Mouse (Mus musculus): Measurements from ENCODE around the gene Ska3. TPM values are rescaled to one million over a fixed set of nuclear protein-coding genes. Genes with fewer than 3 reads are reported as not detected.

Gene Ska3
- polyA plus RNA-seq, 1 experiment from 2014 or later, result 42.7 TPM

- Histone ChIP-seq H3K9me3 (ENCODE audit: control insufficient read depth, low read length) (no peaks in the 10 kb centered on the region), H3K36me3 (ENCODE audit: control insufficient read depth, insufficient read depth, low read length) (no peaks in the 10 kb centered on the region), H3K27me3 (replicated peaks; ENCODE audit: control insufficient read depth, insufficient read depth, low read length) (no peaks in the 10 kb centered on the region), H3K27ac (ENCODE audit: low read depth, low read length) (no peak overlapping the region), H3K4me2 (no peak overlapping the region), H3K4me1 (replicated peaks; ENCODE audit: control insufficient read depth, insufficient read depth, low read length) (no peaks in the 10 kb centered on the region), H3K9ac (ENCODE audit: low read depth, low read length) (no peak overlapping the region), H3K4me3 (ENCODE audit: low read depth, low read length) (no peak overlapping the region)
- DNase-seq (ENCODE audit: low spot score) (no peak), ATAC-seq (replicated peaks; ENCODE audit: low FRiP score) (no peak)
- WGBS, result 59% methylated on average over 4 of the region's 4 CpGs
Observed at GRCm38 (mm10) chr14:57787406-57787805, 38.6 kb downstream of the Ska3 start.

DNA sequence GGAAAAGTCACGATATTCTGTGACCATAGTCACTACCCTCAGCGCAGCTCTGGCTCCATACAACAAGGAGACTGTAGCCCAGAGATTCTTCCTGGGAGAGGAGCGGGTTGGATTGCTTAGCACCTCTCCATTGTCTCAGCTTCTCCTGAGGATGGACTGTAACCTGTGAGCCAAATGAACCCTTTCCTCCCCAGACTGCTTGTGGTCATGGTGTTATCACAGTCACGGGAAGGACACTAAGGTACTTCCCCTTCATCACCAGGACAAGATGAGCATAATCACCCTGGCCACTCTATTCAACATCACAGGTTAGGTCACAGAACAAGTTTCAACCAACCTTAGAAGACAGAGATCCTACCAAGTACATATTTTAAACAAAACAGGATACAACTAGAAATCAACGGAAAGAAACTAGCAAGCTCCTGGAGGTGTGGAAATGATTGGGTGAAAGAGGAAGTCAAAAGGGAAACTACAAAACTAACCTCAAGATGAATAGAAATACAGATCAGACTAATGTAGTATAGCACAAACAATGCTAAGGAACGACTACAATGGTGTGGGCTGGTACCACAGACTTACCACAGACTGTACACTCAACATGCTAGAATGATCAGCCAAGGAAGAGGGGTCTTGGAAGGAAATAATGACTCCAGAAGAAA, 53.7 kb downstream of the Ska3 start:
- 54% methylated on average over 6 of the region's 6 CpGs for WGBS
- Histone ChIP-seq H3K27ac (ENCODE audit: low read depth, low read length) (no peak overlapping the region), H3K4me2 (no peak overlapping the region), H3K4me1 (replicated peaks; ENCODE audit: control insufficient read depth, insufficient read depth, low read length) (no peaks in the 10 kb centered on the region), H3K27me3 (replicated peaks; ENCODE audit: control insufficient read depth, insufficient read depth, low read length) (no peaks in the 10 kb centered on the region), H3K9me3 (ENCODE audit: control insufficient read depth, low read length) (no peaks in the 10 kb centered on the region), H3K4me3 (ENCODE audit: low read depth, low read length) (no peak overlapping the region), H3K36me3 (ENCODE audit: control insufficient read depth, insufficient read depth, low read length) (no peaks in the 10 kb centered on the region), H3K9ac (ENCODE audit: low read depth, low read length) (no peak overlapping the region)
- ATAC-seq (replicated peaks; ENCODE audit: low FRiP score), result no peak
- DNase-seq (ENCODE audit: low spot score), result no peak

- no peak overlapping the region for H3K4me3 ChIP-seq (ENCODE audit: low read depth, low read length)
- DNase-seq (ENCODE audit: low spot score), result no peak
- no peaks in the 10 kb centered on the region for H3K4me1 ChIP-seq (replicated peaks; ENCODE audit: control insufficient read depth, insufficient read depth, low read length)
- no peak overlapping the region for H3K4me2 ChIP-seq
- H3K27me3 ChIP-seq (replicated peaks; ENCODE audit: control insufficient read depth, insufficient read depth, low read length), result no peaks in the 10 kb centered on the region
- H3K9ac ChIP-seq (ENCODE audit: low read depth, low read length), result no peak overlapping the region
- 89% methylated on average over 5 of the region's 5 CpGs for WGBS
- H3K9me3 ChIP-seq (ENCODE audit: control insufficient read depth, low read length), result no peaks in the 10 kb centered on the region
- ATAC-seq (replicated peaks; ENCODE audit: low FRiP score), result no peak
- H3K27ac ChIP-seq (ENCODE audit: low read depth, low read length), result no peak overlapping the region
- no peaks in the 10 kb centered on the region for H3K36me3 ChIP-seq (ENCODE audit: control insufficient read depth, insufficient read depth, low read length)
Observed at GRCm38 (mm10) chr14:57769102-57769501, 56.9 kb downstream of the Ska3 start.

DNA sequence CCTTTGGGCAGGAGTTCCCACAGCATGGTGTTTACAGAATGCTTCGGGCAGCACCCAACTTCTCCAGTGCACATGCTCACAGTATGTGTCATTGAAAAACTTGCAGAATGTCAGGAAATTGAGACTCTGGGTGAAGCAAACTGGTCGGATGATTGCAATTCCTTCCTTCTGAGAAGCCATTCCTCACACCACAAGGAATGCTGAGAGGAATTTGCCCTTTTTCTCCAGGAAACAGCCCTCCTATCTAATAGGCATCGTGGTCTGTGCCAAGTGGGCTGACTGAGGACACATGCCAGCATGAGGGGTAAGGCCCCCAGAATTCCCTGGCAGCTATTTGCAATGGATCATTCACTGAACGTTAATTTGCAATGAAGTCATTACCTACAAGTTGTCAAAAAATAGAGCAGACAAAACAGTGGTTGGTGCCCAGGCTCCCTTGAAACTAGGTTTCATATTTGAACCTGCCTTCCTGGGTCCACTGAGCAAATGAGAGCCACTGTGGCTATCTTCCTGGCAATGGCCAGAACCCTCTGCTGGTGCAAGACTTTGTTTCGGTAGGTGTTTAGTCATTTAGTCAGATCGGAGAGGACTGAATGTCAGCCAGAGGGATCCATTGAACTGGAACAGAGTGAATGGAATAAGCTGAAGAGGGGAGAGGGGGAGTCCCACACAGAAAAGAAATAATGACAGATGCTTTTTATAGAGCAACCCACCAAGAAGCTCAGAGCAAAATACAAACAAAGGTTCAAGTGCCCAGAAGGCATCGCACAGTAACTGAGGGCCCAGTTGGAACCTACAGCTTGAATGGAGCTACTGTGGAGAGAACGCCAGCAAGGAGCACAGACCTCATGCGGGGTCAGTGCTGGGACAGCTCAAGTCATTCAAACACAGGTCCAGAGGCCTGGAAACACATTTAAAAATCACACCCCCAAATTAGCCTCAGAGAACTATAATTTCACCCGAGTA, 65.3 kb downstream of the Ska3 start:
- Histone ChIP-seq H3K4me2 (no peak overlapping the region), H3K27me3 (replicated peaks; ENCODE audit: control insufficient read depth, insufficient read depth, low read length) (no peaks in the 10 kb centered on the region), H3K9me3 (ENCODE audit: control insufficient read depth, low read length) (no peaks in the 10 kb centered on the region), H3K27ac (ENCODE audit: low read depth, low read length) (no peak overlapping the region), H3K36me3 (ENCODE audit: control insufficient read depth, insufficient read depth, low read length) (no peaks in the 10 kb centered on the region), H3K4me1 (replicated peaks; ENCODE audit: control insufficient read depth, insufficient read depth, low read length) (no peaks in the 10 kb centered on the region), H3K9ac (ENCODE audit: low read depth, low read length) (no peak overlapping the region), H3K4me3 (ENCODE audit: low read depth, low read length) (no peak overlapping the region)
- DNase-seq (ENCODE audit: low spot score), result no peak
- no peak for ATAC-seq (replicated peaks; ENCODE audit: low FRiP score)
- WGBS, result 72% methylated on average over 10 of the region's 10 CpGs

- Histone ChIP-seq H3K9ac (ENCODE audit: low read depth, low read length) (no peak within 1 kb of the TSS), H3K27me3 (replicated peaks; ENCODE audit: control insufficient read depth, insufficient read depth, low read length) (no peaks in the 10 kb centered on the region), H3K9me3 (ENCODE audit: control insufficient read depth, low read length) (no peaks in the 10 kb centered on the region), H3K4me1 (replicated peaks; ENCODE audit: control insufficient read depth, insufficient read depth, low read length) (peaks cover 8% of the 10 kb centered on the region), H3K36me3 (ENCODE audit: control insufficient read depth, insufficient read depth, low read length) (no peaks in the 10 kb centered on the region), H3K4me2 (no peak within 1 kb of the TSS), H3K27ac (ENCODE audit: low read depth, low read length) (no peak within 1 kb of the TSS), H3K4me3 (ENCODE audit: low read depth, low read length) (no peak within 1 kb of the TSS)
- ATAC-seq (replicated peaks; ENCODE audit: low FRiP score) (no peak), DNase-seq (ENCODE audit: low spot score) (no peak)
- WGBS, result 88% methylated on average over 4 of the region's 4 CpGs
Observed at GRCm38 (mm10) chr14:57758237-57758636, 67.7 kb downstream of the Ska3 start, which contains the start of gene Lats2. Lats2 (minus strand) TSS chr14:57758388.

Small RNA genes within 50 kb of the gene (microRNA-seq; reads per million reads assigned to microRNA genes)
- gene Mir3077 (ENCODE audit: borderline number of aligned reads), result not detected

Other genes with a start within 250 kb of the Ska3 start
- gene Xpo4, start 160.8 kb downstream of the Ska3 start, polyA plus RNA-seq (2014; fragmentation: Nextera tagmentation; extraction: Ambion mirVana), result 40.0 and 44.4 TPM in 2 replicates
- not detected in 2 replicates for gene Gm49361, start 80.1 kb downstream of the Ska3 start, polyA plus RNA-seq (2014; fragmentation: Nextera tagmentation; extraction: Ambion mirVana)
- gene Lats2, start 67.8 kb downstream of the Ska3 start, polyA plus RNA-seq (2014; fragmentation: Nextera tagmentation; extraction: Ambion mirVana), result 8.7 and 9.7 TPM in 2 replicates
- gene Sap18, start 28.0 kb downstream of the Ska3 start, polyA plus RNA-seq (2014; fragmentation: Nextera tagmentation; extraction: Ambion mirVana), result 27.6 and 33.7 TPM in 2 replicates
- gene Mrpl57, start within 50 bp of the Ska3 start, polyA plus RNA-seq (2014; fragmentation: Nextera tagmentation; extraction: Ambion mirVana), result 262 and 264 TPM in 2 replicates
- gene Zdhhc20, start 64.1 kb upstream of the Ska3 start, polyA plus RNA-seq (2014; fragmentation: Nextera tagmentation; extraction: Ambion mirVana), result 31.1 and 32.2 TPM in 2 replicates
- gene Micu2, start 173.1 kb upstream of the Ska3 start, polyA plus RNA-seq (2014; fragmentation: Nextera tagmentation; extraction: Ambion mirVana), result 55.1 and 64.2 TPM in 2 replicates
- gene Fgf9, start 244.4 kb upstream of the Ska3 start, polyA plus RNA-seq (2014; fragmentation: Nextera tagmentation; extraction: Ambion mirVana), result 2.3 and 2.9 TPM in 2 replicates